ENCODE assay signal across 11 mouse cellular contexts in the genomic region with DNA sequence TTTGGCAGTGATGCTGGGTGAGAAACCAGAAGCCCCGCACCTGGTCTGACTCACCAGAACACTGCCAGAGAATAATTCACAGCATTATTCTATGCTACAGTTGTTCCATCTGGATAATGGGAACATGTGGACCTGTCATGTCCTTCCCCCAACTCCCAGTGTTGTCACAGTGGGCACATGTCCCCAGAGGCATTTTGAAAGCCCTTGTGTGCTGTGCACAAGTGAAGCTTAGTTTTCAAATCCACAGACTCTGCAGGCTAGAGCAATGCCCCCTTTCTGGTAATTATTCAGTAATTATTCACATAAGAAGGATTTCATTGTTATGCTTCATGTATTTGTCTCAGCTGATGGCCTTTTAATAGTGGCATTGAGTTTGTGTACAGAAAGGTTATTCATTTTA.
DNase-seq lines count a peak whose midpoint lies in the region; ATAC-seq and TF ChIP-seq lines count a peak whose summit lies in the region.
"Had no signal": no experiment of that assay in that cellular context is flagged by ENCODE, and none has a peak within 500 bp of the region (broad histone marks: within the 10 kb centered on the region; RNA-seq: fewer than 3 reads in every experiment).

No protein-coding gene starts in this region.

- whole genome bisulfite sequencing in lung, embryonic 14.5 days = 86% methylated on average over 1 of the region's 1 CpGs
- 33% methylated on average over 1 of the region's 1 CpGs for WGBS in forebrain, embryonic 13.5 days
- 74% methylated on average over 1 of the region's 1 CpGs for WGBS in stomach, embryonic 16.5 days

- H3K9ac ChIP-seq in lung, embryonic 14.5 days = no peak overlapping the region
- no peak overlapping the region for H3K9ac ChIP-seq in forebrain, embryonic 13.5 days
- no peak overlapping the region for H3K9ac ChIP-seq in stomach, embryonic 16.5 days (ENCODE audit: low read length)

- no peak overlapping the region for H3K27ac ChIP-seq in lung, embryonic 14.5 days (ENCODE audit: low read depth)
- peak overlapping the region; percentile 37; the same call in 1 of the 2 replicates for H3K27ac ChIP-seq in forebrain, embryonic 13.5 days
- H3K27ac ChIP-seq in stomach, embryonic 16.5 days (ENCODE audit: low read length) = no peak overlapping the region

- no peaks in the 10 kb centered on the region for H3K9me3 ChIP-seq in lung, embryonic 14.5 days (ENCODE audit: low read depth, low read length)
- no peaks in the 10 kb centered on the region for H3K9me3 ChIP-seq in forebrain, embryonic 13.5 days (replicated peaks)
- H3K9me3 ChIP-seq in stomach, embryonic 16.5 days (replicated peaks; ENCODE audit: control insufficient read depth, low read length) = no peaks in the 10 kb centered on the region

- H3K36me3 ChIP-seq in lung, embryonic 14.5 days (ENCODE audit: insufficient read depth) = no peaks in the 10 kb centered on the region
- no peaks in the 10 kb centered on the region for H3K36me3 ChIP-seq in forebrain, embryonic 13.5 days (ENCODE audit: poor library complexity, severe bottlenecking)
- H3K36me3 ChIP-seq in stomach, embryonic 16.5 days (ENCODE audit: control insufficient read depth, insufficient read depth, low read length) = no peaks in the 10 kb centered on the region
- H3K36me3 ChIP-seq: G1E had no signal

- TF ChIP-seq CTCF in lung, embryonic 14.5 days (IDR thresholded peaks at IDR 0.05; ENCODE audit: low read depth) = no peak

- no peak for DNase-seq in frontal cortex, postnatal 14 days (ENCODE audit: low spot score in 2 of 2)
- DNase-seq in lung, embryonic 14.5 days = no peak
- no peak for DNase-seq in lung, adult 18-20 months
- no peak for DNase-seq in left cerebral cortex, postnatal 10 days (ENCODE audit: extremely low spot score in 1 of 2, low spot score in 2 of 2)
- DNase-seq in gastrocnemius, adult 8-10 months (ENCODE audit: low spot score in 2 of 2) = no peak
- DNase-seq: kidney, adult 11 months had no signal

- ATAC-seq in frontal cortex, adult (ENCODE audit: low TSS enrichment) = peak; percentile 52; the same call in 1 of the 2 replicates
- peak; percentile 54; the same call in 1 of the 2 replicates for ATAC-seq in lung, embryonic 14.5 days (ENCODE audit: insufficient read depth)
- peak; percentile 93 for ATAC-seq in forebrain, embryonic 13.5 days
- ATAC-seq in stomach, embryonic 16.5 days (ENCODE audit: insufficient read depth, low FRiP score) = 0 out of 2 replicates have a peak, but pooled peaks have one; percentile 28

- no peaks in the 10 kb centered on the region for H3K27me3 ChIP-seq in lung, embryonic 14.5 days (ENCODE audit: insufficient read depth, low read length)
- peaks cover 14% of the 10 kb centered on the region; the same call in 1 of the 2 replicates for H3K27me3 ChIP-seq in forebrain, embryonic 13.5 days
- H3K27me3 ChIP-seq in stomach, embryonic 16.5 days (ENCODE audit: control insufficient read depth, insufficient read depth, low read length) = no peaks in the 10 kb centered on the region; the same call in 1 of the 2 replicates

- no peak overlapping the region for H3K4me2 ChIP-seq in lung, embryonic 14.5 days
- H3K4me2 ChIP-seq in forebrain, embryonic 13.5 days = no peak overlapping the region
- H3K4me2 ChIP-seq in stomach, embryonic 16.5 days (ENCODE audit: low read depth, low read length) = no peak overlapping the region

- intact Hi-C loops in left cerebral cortex, postnatal 10 days (cut with DNase I) = no loop called here

- H3K4me1 ChIP-seq in lung, embryonic 14.5 days (ENCODE audit: insufficient read depth) = no peaks in the 10 kb centered on the region
- peaks cover 18% of the 10 kb centered on the region for H3K4me1 ChIP-seq in forebrain, embryonic 13.5 days
- peaks cover 13% of the 10 kb centered on the region for H3K4me1 ChIP-seq in stomach, embryonic 16.5 days (ENCODE audit: control insufficient read depth, insufficient read depth, low read length)

- no peak overlapping the region for H3K4me3 ChIP-seq in lung, embryonic 14.5 days (ENCODE audit: low read depth, low read length)
- no peak overlapping the region for H3K4me3 ChIP-seq in forebrain, embryonic 13.5 days
- no peak overlapping the region for H3K4me3 ChIP-seq in stomach, embryonic 16.5 days (replicated peaks; ENCODE audit: low read length)
- H3K4me3 ChIP-seq: myocyte had no signal

Comparison
In these comparisons a context has a peak if more than half of its experiments do, and no peak if none do; other contexts are left out.
1. ATAC-seq: peak in every context shown above with its lines; median percentile 93 in forebrain, embryonic 13.5 days; 54 in lung, embryonic 14.5 days; 52 in frontal cortex, adult; 28 in stomach, embryonic 16.5 days.